Mouse (Mus musculus): ENCODE results near the gene Zdhhc4.

Zdhhc4 gene

GRCm38 (mm10) chr5:143334418-143335088, 5.5 kb upstream of the Zdhhc4 start:
- in situ Hi-C loops (cut with MboI, MseI) = no loop called here

GRCm38 (mm10) chr5:143333872-143334271, 4.8 kb upstream of the Zdhhc4 start:
- in situ Hi-C loops (cut with MboI, MseI) = no loop called here

DNA sequence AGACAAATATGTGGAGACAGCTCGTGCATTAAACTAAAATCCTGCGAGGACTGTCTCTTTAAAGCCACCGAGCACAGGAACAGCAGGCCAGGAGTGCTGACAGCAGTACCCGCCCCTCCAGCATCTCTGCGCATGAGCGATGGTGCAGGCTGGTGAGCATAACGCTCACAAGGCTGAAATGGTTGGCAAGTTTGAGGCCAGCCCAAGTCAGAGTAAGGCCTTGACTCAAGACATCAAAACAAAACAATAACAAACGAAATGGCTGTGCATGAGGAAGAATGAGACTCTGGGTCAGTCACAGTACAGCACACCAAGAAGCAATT, 11.8 kb downstream of the Zdhhc4 start:
- in situ Hi-C loops (cut with MboI, MseI) = no loop called here

GRCm38 (mm10) chr5:143316605-143317287, 12.3 kb downstream of the Zdhhc4 start:
- in situ Hi-C loops (cut with MboI, MseI) = no loop called here

GRCm38 (mm10) chr5:143315514-143315888, 13.6 kb downstream of the Zdhhc4 start:
- in situ Hi-C loops (cut with MboI, MseI) = no loop called here

DNA sequence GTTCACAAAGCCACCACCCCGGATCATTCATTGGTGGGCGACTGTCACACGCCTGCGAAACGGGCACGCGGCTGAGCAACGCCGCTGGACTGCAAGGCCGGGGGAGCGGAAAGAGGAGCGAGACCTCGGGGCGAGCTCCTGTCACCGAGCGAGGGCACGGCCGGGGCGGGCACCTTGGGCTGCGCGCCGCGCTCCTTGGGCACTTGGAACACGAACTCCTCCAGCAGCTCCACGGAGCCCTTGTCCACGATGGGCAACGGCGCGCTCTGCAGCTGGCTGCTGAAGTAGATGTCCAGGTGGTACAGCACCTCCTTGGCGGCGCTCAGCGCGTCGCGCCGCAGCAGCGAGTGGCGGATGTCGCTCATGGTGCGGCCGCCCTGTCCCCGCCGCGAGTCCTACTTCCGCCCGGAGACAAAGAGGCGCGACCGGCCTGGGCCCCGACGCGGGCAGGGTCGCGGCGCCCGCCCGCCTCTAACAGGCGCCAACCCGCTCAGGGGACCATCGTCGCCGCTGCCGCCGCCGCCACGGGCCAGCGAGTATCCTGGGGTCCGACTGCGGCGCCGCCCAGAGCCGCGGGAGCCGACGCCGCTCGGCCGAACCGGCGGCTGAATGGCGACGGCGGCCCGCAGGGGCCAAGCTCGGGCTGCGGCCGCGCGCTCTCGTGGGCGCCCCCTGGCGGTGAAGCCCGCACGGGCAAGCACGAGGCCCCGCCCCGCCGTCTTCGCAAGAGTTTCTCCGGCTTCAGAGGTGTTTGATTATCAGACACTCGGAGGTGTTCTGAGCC, 14.1 kb downstream of the Zdhhc4 start, which contains the start of gene E130309D02Rik:
TSS of gene E130309D02Rik (minus strand) at position 631 of the 784 bp plus-strand sequence.
- in situ Hi-C loops (cut with MboI, MseI) = loop anchor here (5.0 kb wide), 1 partner anchor 592 kb away; the partner anchor contains the start of genes Aimp2 and Pms2

GRCm38 (mm10) chr5:143314183-143314729, 14.8 kb downstream of the Zdhhc4 start:
- in situ Hi-C loops (cut with MboI, MseI) = loop anchor here (5.0 kb wide), 1 partner anchor 593 kb away; the partner anchor contains the start of genes Aimp2 and Pms2

GRCm38 (mm10) chr5:143311886-143312285, 17.2 kb downstream of the Zdhhc4 start:
- in situ Hi-C loops (cut with MboI, MseI) = loop anchor here (5.0 kb wide), 1 partner anchor 595 kb away; the partner anchor contains the start of genes Aimp2 and Pms2

DNA sequence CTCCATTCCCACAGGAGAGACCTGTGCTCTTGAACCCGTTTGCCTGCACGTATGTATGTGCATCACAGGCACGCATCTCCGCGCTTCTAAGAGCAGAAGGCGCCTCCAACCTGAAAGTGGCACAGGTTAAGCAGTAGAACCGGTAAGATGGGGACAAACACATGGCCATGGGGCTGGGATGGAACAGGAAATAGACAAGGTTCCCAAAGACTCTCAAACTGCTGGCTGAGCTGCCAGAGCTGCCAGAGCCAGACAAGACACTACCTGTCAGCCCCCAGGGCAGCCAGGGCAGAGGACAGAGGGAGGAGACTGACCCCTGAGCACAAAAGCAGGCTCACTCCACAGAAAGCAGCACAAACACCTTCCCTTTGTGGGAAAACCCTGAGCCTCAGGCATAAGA, 19.1 kb downstream of the Zdhhc4 start:
- in situ Hi-C loops (cut with MboI, MseI) = loop anchor here (5.0 to 10.0 kb wide), 2 partner anchors 205 to 597 kb away; partner anchors contain the start of genes Aimp2 and Pms2

GRCm38 (mm10) chr5:143308825-143309224, 20.2 kb downstream of the Zdhhc4 start:
- in situ Hi-C loops (cut with MboI, MseI) = loop anchor here (10.0 kb wide), 1 partner anchor 204 kb away; no protein-coding TSS in a partner anchor

- in situ Hi-C loops (cut with MboI, MseI) = loop anchor here (10.0 kb wide), 1 partner anchor 199 kb away; no protein-coding TSS in a partner anchor
These were observed 24.8 kb downstream of the Zdhhc4 start for GRCm38 (mm10) chr5:143304251-143304650.

DNA sequence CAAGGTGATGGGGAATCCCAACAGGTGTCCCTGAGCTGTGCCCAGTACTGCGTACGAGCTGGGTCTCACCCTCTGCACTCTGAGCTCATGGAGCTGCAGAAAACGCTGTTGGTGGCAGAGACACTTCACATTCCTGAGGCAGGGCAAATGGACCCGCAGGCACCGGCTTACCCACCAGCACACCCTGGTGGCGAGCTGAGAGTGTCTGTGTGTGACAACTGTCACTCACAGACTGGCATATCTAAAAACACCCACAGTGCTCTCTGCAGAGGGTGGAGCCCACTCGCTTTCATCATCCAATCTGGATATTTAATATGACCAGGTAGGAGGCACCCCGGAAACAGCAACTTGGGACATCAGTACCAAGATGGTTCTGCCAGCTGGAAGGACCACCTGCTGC, 27.8 kb downstream of the Zdhhc4 start:
- in situ Hi-C loops (cut with MboI, MseI) = loop anchor here (10.0 kb wide), 1 partner anchor 196 kb away; no protein-coding TSS in a partner anchor

DNA sequence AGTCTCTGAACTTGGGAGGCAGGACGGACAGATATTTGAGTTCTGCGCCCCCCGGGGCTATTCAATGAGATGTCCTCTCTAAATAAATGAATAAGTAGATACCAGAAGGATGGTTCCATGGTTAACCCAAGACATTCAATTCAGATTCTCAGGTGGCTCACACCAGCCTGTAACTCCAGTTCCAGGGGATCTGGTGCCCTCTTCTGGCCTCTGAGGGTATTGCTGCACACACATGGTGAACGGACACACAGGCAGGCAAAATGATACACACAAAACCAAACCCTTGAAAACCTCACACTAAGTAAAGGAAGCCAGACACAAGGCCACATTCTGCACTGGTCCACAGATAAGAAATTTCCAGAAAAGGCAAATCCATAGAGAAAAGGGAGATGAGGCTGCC, 29.4 kb downstream of the Zdhhc4 start:
- in situ Hi-C loops (cut with MboI, MseI) = loop anchor here (10.0 kb wide), 1 partner anchor 195 kb away; no protein-coding TSS in a partner anchor

GRCm38 (mm10) chr5:143298391-143298790, 30.7 kb downstream of the Zdhhc4 start:
- in situ Hi-C loops (cut with MboI, MseI) = no loop called here

DNA sequence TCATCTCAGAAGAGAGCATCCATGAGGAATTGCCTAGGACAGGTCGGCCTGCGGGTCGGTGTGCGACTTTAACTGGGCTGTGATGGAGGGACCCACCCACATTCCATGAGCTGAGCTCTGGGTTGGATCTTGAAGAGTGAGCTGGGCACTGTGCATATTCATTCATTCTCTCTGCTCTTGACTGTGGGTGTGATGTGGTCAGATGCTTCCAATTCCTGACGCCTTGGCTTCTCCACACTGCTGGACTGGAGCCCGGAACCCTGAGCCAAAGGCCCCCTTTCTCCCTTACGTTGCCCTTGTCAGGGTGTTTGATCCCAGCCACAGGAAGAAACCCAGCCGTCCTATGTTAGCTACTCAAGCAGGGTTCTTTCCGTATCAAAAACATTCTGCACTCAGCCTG, 31.1 kb downstream of the Zdhhc4 start:
- in situ Hi-C loops (cut with MboI, MseI) = no loop called here

GRCm38 (mm10) chr5:143295330-143295729, 33.7 kb downstream of the Zdhhc4 start:
- in situ Hi-C loops (cut with MboI, MseI) = no loop called here

DNA sequence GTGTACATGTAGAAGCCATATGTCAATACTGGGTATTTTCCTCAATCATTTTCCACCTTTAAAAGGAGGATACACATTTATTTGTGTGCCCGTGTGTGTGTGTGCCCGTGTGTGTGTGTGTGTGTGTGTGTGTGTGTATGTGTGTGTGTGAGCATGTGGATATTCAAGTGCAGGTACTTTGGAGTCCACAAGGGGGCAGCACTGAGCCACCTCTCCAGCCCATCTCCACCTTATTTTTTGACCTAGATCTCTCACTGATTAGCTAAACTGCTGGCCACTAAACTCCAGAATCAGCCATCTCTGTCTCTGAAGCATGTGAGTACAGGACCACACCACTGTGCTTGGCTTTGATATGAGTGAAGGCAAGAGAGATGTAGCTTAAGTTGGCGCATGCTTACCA, 34.2 kb downstream of the Zdhhc4 start:
- in situ Hi-C loops (cut with MboI, MseI) = no loop called here

- in situ Hi-C loops (cut with MboI, MseI) = no loop called here
These were observed 35.7 kb downstream of the Zdhhc4 start, which contains the start of gene Zfp853 for GRCm38 (mm10) chr5:143293404-143293803. Gene Zfp853 (minus strand): TSS chr5:143293623.

GRCm38 (mm10) chr5:143292879-143293278, 36.2 kb downstream of the Zdhhc4 start:
- in situ Hi-C loops (cut with MboI, MseI) = no loop called here

DNA sequence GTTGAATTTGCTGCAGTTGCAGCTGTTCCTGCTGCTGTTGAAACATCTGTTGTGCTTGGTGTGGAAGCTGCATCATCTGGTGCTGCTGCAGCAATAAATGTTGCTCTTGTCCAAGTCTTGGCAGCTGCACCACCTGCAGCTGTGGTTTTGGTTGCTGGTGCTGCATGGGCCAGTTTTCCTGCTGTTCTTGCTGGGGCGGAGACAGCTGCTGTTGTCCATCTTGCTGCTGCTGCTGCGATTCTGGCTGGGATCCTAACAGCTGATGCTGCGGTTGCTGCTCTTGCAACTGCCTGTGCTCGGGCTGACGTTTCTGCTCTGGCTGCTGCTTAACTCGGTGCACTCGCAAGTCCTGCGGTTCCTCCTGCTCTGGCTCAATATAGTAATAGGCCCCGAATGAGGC, 39.8 kb downstream of the Zdhhc4 start:
- in situ Hi-C loops (cut with MboI, MseI) = no loop called here

- in situ Hi-C loops (cut with MboI, MseI) = no loop called here
These were observed 40.6 kb downstream of the Zdhhc4 start for GRCm38 (mm10) chr5:143288378-143288911.
